Mouse (Mus musculus) cortical plate, adult 2 months (tissue): ENCODE results near the gene Zfp451.

ENCODE experiments used
- CTCF ChIP-seq: fragments of 200-500 bp; IDR thresholded peaks from 2 replicates; pipeline ENCODE4 v1.5.1; 2011; ENCODE audit warnings: mild to moderate bottlenecking, control low read depth, low read length; ENCODE audit not compliant: insufficient read depth; ENCODE audit errors: extremely low read depth
- POLR2A ChIP-seq: fragments of 200-500 bp; IDR thresholded peaks from 2 replicates; pipeline ENCODE4 v1.6.1; 2011; ENCODE audit warnings: mild to moderate bottlenecking, low read length, control low read depth; ENCODE audit not compliant: insufficient read depth; ENCODE audit errors: extremely low read depth

DNA sequence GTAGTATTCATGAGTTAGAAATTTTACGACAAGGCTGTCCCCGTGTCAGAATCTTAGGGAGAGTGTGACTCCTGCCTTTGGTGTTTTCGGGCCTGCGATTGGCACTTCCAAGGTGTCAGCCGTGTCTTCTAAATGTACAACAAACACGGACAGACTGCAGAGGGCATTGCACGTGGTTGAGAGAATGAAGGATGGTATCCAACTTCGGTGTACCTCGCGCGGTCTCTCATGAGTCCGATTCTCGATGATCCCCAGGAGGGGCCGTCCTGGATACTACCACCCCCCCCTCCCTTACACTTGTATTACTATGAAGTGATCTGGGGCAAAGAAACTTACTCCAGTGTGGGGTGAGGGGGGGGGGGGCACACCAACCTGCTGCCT is 57.4 kb downstream of the Zfp451 start:
- TF ChIP-seq CTCF (no peak), POLR2A (no peak)
